Comparison of ENCODE assay signal across 13 mouse cellular contexts in genomic region chr1:151065090-151065567, GRCm38 (mm10).
DNase-seq lines count a peak whose midpoint lies in the region; ATAC-seq and TF ChIP-seq lines count a peak whose summit lies in the region.
"Had no signal": no experiment of that assay in that cellular context is flagged by ENCODE, and none has a peak within 500 bp of the region (broad histone marks: within the 10 kb centered on the region; RNA-seq: fewer than 3 reads in every experiment).

No protein-coding gene starts in this region.

- H3K4me3 ChIP-seq in heart, postnatal 0 days (ENCODE audit: low read depth, low read length) = no peak overlapping the region
- H3K4me3 ChIP-seq: myocyte had no signal

- peaks cover 13% of the 10 kb centered on the region; the same call in 1 of the 2 replicates for H3K4me1 ChIP-seq in heart, postnatal 0 days (ENCODE audit: control insufficient read depth, insufficient read depth)

- H3K36me3 ChIP-seq in heart, postnatal 0 days (replicated peaks; ENCODE audit: control insufficient read depth, insufficient read depth, low read length) = no peaks in the 10 kb centered on the region

- H3K4me2 ChIP-seq in heart, postnatal 0 days (ENCODE audit: low read depth, low read length) = no peak overlapping the region

- no peaks in the 10 kb centered on the region for H3K27me3 ChIP-seq in heart, postnatal 0 days (ENCODE audit: control insufficient read depth, insufficient read depth, low read length)

- no peak for DNase-seq in frontal cortex, postnatal 36 days (ENCODE audit: low spot score in 2 of 2)
- DNase-seq in kidney, postnatal 10 days = peak; percentile 51
- DNase-seq in kidney, adult 8-10 months = no peak
- peak; percentile 46 for DNase-seq in heart, postnatal 0 days (ENCODE audit: low spot score)
- peak; percentile 40 for DNase-seq in lung, postnatal 25 days (ENCODE audit: low spot score)
- DNase-seq in cerebellum, postnatal 25 days = no peak
- no peak for DNase-seq in layer of hippocampus, adult 9-11 months
- DNase-seq: B cell, adult 2 months; cerebellum, postnatal 10 days; gastrocnemius, postnatal 25 days; thymus, adult 2 months had no signal

- TF ChIP-seq CTCF in heart, postnatal 0 days (IDR thresholded peaks at IDR 0.05; ENCODE audit: low read depth) = peak; percentile 63

- ATAC-seq in frontal cortex, adult (ENCODE audit: low TSS enrichment) = peak; percentile 67; the same call in 1 of the 2 replicates
- peak; percentile 36; the same call in 1 of the 2 replicates for ATAC-seq in heart, postnatal 0 days (ENCODE audit: insufficient read depth, low read depth)

- H3K27ac ChIP-seq in heart, postnatal 0 days (ENCODE audit: low read depth) = no peak overlapping the region

- no peaks in the 10 kb centered on the region for H3K9me3 ChIP-seq in heart, postnatal 0 days (replicated peaks; ENCODE audit: control insufficient read depth, low read length)

- WGBS in heart, postnatal 0 days = 40% methylated on average over 9 of the region's 9 CpGs

- TF ChIP-seq EP300 in heart, postnatal 0 days (IDR thresholded peaks at IDR 0.05; ENCODE audit: low read depth) = no peak

- no peak overlapping the region for H3K9ac ChIP-seq in heart, postnatal 0 days (replicated peaks; ENCODE audit: low read depth, low read length)

Comparison
In these comparisons a context has a peak if more than half of its experiments do, and no peak if none do; other contexts are left out.
1. DNase-seq: peak in kidney, postnatal 10 days (single experiment), heart, postnatal 0 days (single experiment) and lung, postnatal 25 days (single experiment); none in frontal cortex, postnatal 36 days (0 of 2), kidney, adult 8-10 months (0 of 2), cerebellum, postnatal 25 days (0 of 2) and layer of hippocampus, adult 9-11 months (single experiment).